Mouse (Mus musculus) hindbrain, embryonic 13.5 days (tissue): Measurements from ENCODE around the gene Hcn1. TPM values are rescaled to one million over a fixed set of nuclear protein-coding genes. Genes with fewer than 3 reads are reported as not detected.
"Not testable (repeated sequence)": the region's sequence is repeated elsewhere in the genome, so short reads cannot be mapped to it uniquely, and the experiment has no call there.

Source experiments
- ATAC-seq: fragments of 200-750 bp; cut with Nextera tagmentation; 2 replicates; pipeline ENCODE4 v1.8.0; 2017; ENCODE audit warnings: moderate TSS enrichment; ENCODE audit not compliant: low FRiP score
- H3K27ac ChIP-seq: fragments of 300-500 bp; sonication (generic); 2 replicates; pipeline ENCODE4 v1.5.1; 2015; ENCODE audit warnings: inconsistent platforms, mild to moderate bottlenecking, moderate library complexity
- H3K27me3 ChIP-seq: fragments of 300-500 bp; sonication (generic); 2 replicates; pipeline ENCODE4 v1.6.1; 2015; ENCODE audit warnings: mild to moderate bottlenecking, inconsistent platforms
- H3K36me3 ChIP-seq: fragments of 300-500 bp; sonication (generic); 2 replicates; pipeline ENCODE4 v1.6.1; 2015; ENCODE audit warnings: mild to moderate bottlenecking, inconsistent platforms
- H3K4me1 ChIP-seq: fragments of 300-500 bp; sonication (generic); replicated peaks from 2 replicates; pipeline ENCODE4 v1.6.1; 2015; ENCODE audit warnings: inconsistent platforms
- H3K4me2 ChIP-seq: fragments of 300-500 bp; sonication (generic); 2 replicates; pipeline ENCODE4 v1.6.1; 2015; ENCODE audit warnings: inconsistent platforms, mild to moderate bottlenecking, moderate library complexity
- H3K4me3 ChIP-seq: fragments of 300-500 bp; sonication (generic); 2 replicates; pipeline ENCODE4 v1.5.1; 2015; ENCODE audit warnings: mild to moderate bottlenecking, inconsistent platforms
- H3K9ac ChIP-seq: fragments of 300-500 bp; sonication (generic); 2 replicates; pipeline ENCODE4 v1.6.1; 2015; ENCODE audit warnings: mild to moderate bottlenecking, inconsistent platforms
- H3K9me3 ChIP-seq: fragments of 300-500 bp; sonication (generic); 2 replicates; pipeline ENCODE4 v1.6.1; 2016; ENCODE audit warnings: inconsistent platforms
- WGBS: fragments of 180-500 bp; shearing (Covaris S2); methylation state at CpG from one replicate; pipeline ENCODE4 v1.1.7; 2015; 5-methylcytosine and 5-hydroxymethylcytosine counted together
- polyA plus RNA-seq: library from polyadenylated mRNA; unstranded; fragments of >200 nt; fragmentation: Nextera tagmentation; extraction: Ambion mirVana; gene quantifications from 2 replicates; pipeline ENCODE4 v1.2.1, GENCODE M21; 2015

Hcn1 gene
- polyA plus RNA-seq, 1 experiment from 2014 or later, result 0.71 TPM

DNA sequence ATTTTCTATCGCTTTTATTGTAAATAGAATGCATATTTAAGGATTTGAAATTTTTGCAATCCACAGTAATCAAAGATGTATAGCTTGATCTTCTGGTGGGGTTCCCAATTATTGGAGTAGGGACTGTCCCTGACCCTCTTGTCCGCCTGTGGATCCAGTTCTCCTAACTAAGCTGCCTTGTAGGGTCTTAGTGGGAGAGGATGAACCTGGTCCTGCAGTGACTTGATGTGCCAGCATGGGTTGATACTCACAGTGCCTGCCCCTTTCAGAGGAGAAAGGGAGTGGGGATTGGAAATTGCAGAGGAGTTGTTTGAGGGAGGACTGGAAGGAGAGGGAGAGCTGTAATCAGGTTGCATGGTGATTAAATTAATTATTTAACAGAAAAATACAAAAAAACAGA, 398.4 kb downstream of the Hcn1 start:
- Histone ChIP-seq H3K4me1 (no peaks in the 10 kb centered on the region), H3K36me3 (no peaks in the 10 kb centered on the region), H3K4me2 (no peak overlapping the region), H3K9ac (no peak overlapping the region), H3K9me3 (no peaks in the 10 kb centered on the region), H3K4me3 (no peak overlapping the region), H3K27ac (no peak overlapping the region), H3K27me3 (no peaks in the 10 kb centered on the region)
- WGBS, result 85% methylated on average over 2 of the region's 2 CpGs
- no peak for ATAC-seq

DNA sequence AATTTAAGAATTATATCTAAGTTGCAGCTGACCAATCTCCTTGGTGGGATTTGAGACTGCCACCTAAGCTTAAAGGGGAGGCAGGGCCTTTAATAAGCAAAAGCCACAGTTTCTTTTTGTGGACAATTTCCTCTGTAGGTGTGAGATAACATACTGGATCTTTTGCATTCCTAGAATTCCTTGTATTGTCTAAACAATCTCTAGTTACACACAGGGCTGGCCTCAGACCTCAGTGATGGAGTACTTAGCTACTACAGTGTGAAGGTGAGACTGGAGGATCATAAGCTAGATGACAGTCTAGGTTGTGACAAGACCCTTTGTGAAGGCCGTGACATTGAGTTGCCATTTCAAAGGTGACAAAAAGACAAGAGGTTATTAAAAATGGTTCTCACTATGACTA, 419.1 kb downstream of the Hcn1 start:
- H3K36me3 ChIP-seq, result no peaks in the 10 kb centered on the region

DNA sequence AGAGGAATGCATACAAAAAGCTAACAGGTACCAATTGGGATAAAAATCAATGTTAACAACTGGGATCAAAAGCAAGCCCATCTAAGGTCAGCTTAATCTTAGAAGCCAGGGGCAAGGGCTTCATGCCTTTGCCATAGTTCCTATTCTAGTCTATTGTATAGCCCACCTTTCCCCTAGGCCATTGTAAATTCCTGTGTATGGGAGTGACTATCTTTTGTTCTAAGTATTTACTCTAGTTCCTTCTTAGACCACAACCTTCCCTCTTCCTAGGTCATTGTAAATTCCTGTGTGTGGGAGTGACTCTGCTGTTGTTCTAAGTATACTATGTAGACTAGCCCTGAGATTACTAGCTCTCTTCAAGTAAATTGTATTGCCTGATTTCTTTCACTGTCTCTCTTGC, 420.8 kb downstream of the Hcn1 start:
- not testable (repeated sequence) for H3K27ac ChIP-seq, H3K4me3 ChIP-seq, H3K9ac ChIP-seq, H3K27me3 ChIP-seq, ATAC-seq, H3K4me2 ChIP-seq, H3K4me1 ChIP-seq, H3K36me3 ChIP-seq, H3K9me3 ChIP-seq

More for the DNA sequence above, 419.1 kb downstream of the Hcn1 start:
- no peak overlapping the region for H3K4me2 ChIP-seq
- no peak overlapping the region for H3K9ac ChIP-seq
- no peak for ATAC-seq
- H3K4me3 ChIP-seq, result no peak overlapping the region
- H3K4me1 ChIP-seq, result no peaks in the 10 kb centered on the region
- H3K9me3 ChIP-seq, result no peaks in the 10 kb centered on the region
- 92% methylated on average over 1 of the region's 1 CpGs for WGBS
- no peaks in the 10 kb centered on the region for H3K27me3 ChIP-seq
- no peak overlapping the region for H3K27ac ChIP-seq

DNA sequence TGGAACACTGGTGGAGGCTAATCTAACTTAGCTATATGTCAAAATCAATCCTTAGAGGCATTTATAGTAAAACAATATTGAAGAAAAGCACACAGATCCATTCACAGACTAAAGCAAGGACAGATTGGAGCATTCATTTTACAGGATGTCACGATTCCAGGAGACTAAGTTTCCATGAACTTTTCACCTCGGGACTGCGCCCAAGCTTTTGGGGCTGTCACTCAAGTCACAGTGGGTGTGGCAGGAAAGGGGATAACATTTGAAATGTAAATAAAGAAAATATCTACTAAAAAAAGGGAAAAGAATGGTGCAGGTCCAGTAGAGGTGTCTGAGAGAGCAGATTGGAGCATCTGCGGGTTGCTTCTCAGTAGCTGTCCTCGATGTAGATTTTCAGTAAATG, 421.3 kb downstream of the Hcn1 start:
- whole genome bisulfite sequencing, result 90% methylated on average over 5 of the region's 5 CpGs
- Histone ChIP-seq H3K36me3 (no peaks in the 10 kb centered on the region), H3K4me1 (no peaks in the 10 kb centered on the region), H3K27me3 (no peaks in the 10 kb centered on the region), H3K4me3 (no peak overlapping the region), H3K9me3 (no peaks in the 10 kb centered on the region), H3K4me2 (no peak overlapping the region), H3K9ac (no peak overlapping the region), H3K27ac (no peak overlapping the region)
- ATAC-seq, result no peak

DNA sequence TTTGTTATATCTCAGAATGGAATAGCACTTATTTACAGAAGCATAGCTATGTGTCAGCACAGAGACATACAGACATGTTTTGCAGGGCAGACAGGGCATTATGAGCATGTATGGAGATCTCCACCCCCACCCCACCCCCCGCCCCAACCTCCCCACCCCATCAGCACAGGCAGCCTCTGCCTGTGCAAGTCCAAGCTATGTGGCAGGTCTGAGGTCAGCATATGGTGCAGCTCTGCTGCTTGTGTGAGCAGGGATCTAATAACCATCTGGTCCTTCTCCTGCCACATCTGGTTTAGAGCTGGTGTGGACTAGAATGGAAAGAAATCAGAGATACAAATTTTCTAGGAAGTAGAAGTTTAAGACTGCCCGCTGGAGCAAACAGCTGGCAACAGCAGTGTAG, 424.4 kb downstream of the Hcn1 start:
- no peak for ATAC-seq
- 87% methylated on average over 2 of the region's 2 CpGs for WGBS

DNA sequence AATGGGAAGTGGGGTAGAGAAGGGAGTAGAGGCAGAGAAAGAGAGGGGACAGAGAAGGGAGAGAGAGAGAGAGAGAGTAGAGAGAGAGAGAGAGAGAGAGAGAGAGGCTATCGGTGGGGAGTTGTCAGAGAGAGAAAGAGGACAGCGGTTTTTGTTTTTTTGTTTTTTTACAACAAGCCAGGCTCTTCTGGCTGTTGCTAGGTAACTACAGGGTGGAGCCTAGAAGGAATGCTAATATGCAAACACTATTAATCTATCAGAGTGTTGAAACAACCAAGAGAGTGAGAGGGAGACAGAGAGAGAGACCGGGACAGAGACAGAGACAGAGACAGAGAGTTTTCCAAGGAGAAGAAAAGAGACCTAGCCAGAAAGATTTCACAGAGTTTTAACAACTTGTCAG, 425.7 kb downstream of the Hcn1 start:
- no peaks in the 10 kb centered on the region for H3K27me3 ChIP-seq
- no peaks in the 10 kb centered on the region for H3K36me3 ChIP-seq
- 32% methylated on average over 3 of the region's 3 CpGs for WGBS
- H3K9ac ChIP-seq, result no peak overlapping the region
- H3K4me2 ChIP-seq, result no peak overlapping the region
- H3K4me3 ChIP-seq, result no peak overlapping the region
- no peaks in the 10 kb centered on the region for H3K4me1 ChIP-seq
- 0 out of 2 replicates have a peak, but pooled peaks have one; percentile 18 for ATAC-seq
- no peak overlapping the region for H3K27ac ChIP-seq
- no peaks in the 10 kb centered on the region for H3K9me3 ChIP-seq

More for the DNA sequence above, 424.4 kb downstream of the Hcn1 start:
- no peak overlapping the region for H3K4me2 ChIP-seq
- H3K27me3 ChIP-seq, result no peaks in the 10 kb centered on the region
- H3K9me3 ChIP-seq, result no peaks in the 10 kb centered on the region
- no peak overlapping the region for H3K9ac ChIP-seq
- no peaks in the 10 kb centered on the region for H3K4me1 ChIP-seq
- no peak overlapping the region for H3K4me3 ChIP-seq
- H3K36me3 ChIP-seq, result no peaks in the 10 kb centered on the region
- H3K27ac ChIP-seq, result no peak overlapping the region

DNA sequence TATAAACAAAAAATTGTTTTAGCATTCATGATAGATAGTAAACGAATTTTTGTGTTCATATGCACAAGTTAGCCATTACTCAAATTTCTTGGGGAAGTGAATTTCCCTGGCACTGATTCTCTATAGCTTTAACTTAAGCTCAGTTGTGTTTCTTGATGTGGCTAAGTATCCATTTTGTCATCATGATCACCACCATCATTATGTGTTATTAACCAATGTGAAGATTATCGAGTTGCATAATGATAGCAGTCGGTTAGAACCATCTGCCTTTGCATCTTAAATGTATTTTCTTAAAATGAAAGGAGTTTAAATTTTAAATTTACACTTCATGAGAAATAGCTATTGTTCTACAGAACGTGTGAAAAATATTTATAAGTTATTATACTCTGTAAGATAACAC, 426.5 kb downstream of the Hcn1 start:
- no peak for ATAC-seq
- WGBS, result 79% methylated on average over 4 of the region's 4 CpGs
- Histone ChIP-seq H3K27ac (no peak overlapping the region), H3K4me1 (no peaks in the 10 kb centered on the region), H3K27me3 (no peaks in the 10 kb centered on the region), H3K4me3 (no peak overlapping the region), H3K36me3 (no peaks in the 10 kb centered on the region), H3K9me3 (no peaks in the 10 kb centered on the region), H3K4me2 (no peak overlapping the region), H3K9ac (no peak overlapping the region)

DNA sequence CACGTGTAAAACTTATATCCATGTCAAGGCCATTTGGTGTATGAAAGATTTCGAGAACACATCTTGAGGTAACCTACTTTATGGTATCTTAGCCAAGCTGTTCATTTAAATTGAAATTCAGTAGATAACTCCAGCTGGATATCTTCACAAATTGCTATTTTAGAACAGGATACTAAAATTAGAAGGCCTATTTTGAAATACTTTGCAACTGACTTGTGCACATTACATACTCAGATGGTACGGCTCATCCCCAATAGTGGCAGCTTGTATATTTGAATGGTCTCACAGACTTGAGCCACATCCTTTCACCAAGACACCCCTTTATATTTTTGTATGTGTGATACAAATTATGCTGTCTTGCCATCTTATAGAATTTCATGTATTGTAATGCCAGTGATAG, 427.5 kb downstream of the Hcn1 start:
- Histone ChIP-seq H3K4me3 (no peak overlapping the region), H3K27me3 (no peaks in the 10 kb centered on the region), H3K4me2 (no peak overlapping the region), H3K4me1 (no peaks in the 10 kb centered on the region), H3K27ac (no peak overlapping the region), H3K36me3 (no peaks in the 10 kb centered on the region), H3K9ac (no peak overlapping the region), H3K9me3 (no peaks in the 10 kb centered on the region)
- 90% methylated on average over 3 of the region's 3 CpGs for WGBS
- ATAC-seq, result no peak

DNA sequence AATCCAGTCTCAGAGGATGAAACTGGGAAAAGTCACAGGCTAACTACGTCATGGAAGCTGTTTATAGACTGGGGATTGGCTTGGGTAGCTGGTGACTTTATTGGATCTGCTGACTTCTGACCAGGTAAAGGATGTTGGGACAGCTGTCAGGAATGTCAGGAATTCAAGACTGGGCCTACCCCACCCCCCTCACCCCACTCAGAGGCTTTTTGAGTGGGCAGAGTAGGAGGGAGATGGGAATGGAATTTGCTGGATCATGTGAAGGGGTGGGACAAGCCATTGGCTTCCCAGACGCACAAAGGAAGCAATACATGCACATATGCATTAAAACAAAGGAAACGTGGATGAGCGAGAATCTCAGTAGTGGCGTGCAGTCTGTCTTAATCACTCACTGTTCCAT, 433.5 kb downstream of the Hcn1 start:
- no peak overlapping the region for H3K9ac ChIP-seq
- no peak overlapping the region for H3K4me3 ChIP-seq
- no peaks in the 10 kb centered on the region for H3K9me3 ChIP-seq
- no peak overlapping the region for H3K4me2 ChIP-seq
- no peaks in the 10 kb centered on the region for H3K27me3 ChIP-seq
- no peaks in the 10 kb centered on the region for H3K36me3 ChIP-seq
- H3K27ac ChIP-seq, result no peak overlapping the region
- no peak for ATAC-seq
- no peaks in the 10 kb centered on the region for H3K4me1 ChIP-seq
- 79% methylated on average over 5 of the region's 5 CpGs for WGBS
